Mouse (Mus musculus) midbrain, embryonic 10.5 days (tissue): ENCODE data around the gene Taz. TPM values are rescaled to one million over a fixed set of nuclear protein-coding genes. Genes with fewer than 3 reads are reported as not detected.

Source experiments
- DNase-seq: peaks from one replicate; pipeline ENCODE4 v3.0.0-alpha.2; 2017; ENCODE audit warnings: low spot score
- H3K27ac ChIP-seq: fragments of 300-500 bp; sonication (generic); replicated peaks from 2 replicates; pipeline ENCODE4 v1.5.1; 2016; ENCODE audit warnings: mild to moderate bottlenecking
- H3K27me3 ChIP-seq: fragments of 300-500 bp; sonication (generic); 2 replicates; pipeline ENCODE4 v1.6.1; 2016; ENCODE audit warnings: low read depth, mild to moderate bottlenecking; ENCODE audit not compliant: poor library complexity, severe bottlenecking
- H3K36me3 ChIP-seq: fragments of 300-500 bp; sonication (generic); 2 replicates; pipeline ENCODE4 v1.6.1; 2016; ENCODE audit warnings: mild to moderate bottlenecking, moderate library complexity
- H3K4me1 ChIP-seq: fragments of 300-500 bp; sonication (generic); 2 replicates; pipeline ENCODE4 v1.6.1; 2016
- H3K4me3 ChIP-seq: fragments of 300-500 bp; sonication (generic); 2 replicates; pipeline ENCODE4 v1.5.1; 2016; ENCODE audit warnings: mild to moderate bottlenecking, moderate library complexity
- H3K9me3 ChIP-seq: fragments of 300-500 bp; sonication (generic); replicated peaks from 2 replicates; pipeline ENCODE4 v1.6.1; 2016; ENCODE audit warnings: mild to moderate bottlenecking
- WGBS: fragments of 180-500 bp; shearing (Covaris S2); methylation state at CpG from one replicate; pipeline ENCODE4 v1.1.7; 2016; 5-methylcytosine and 5-hydroxymethylcytosine counted together
- polyA plus RNA-seq: library from polyadenylated mRNA; unstranded; fragments of >200 nt; fragmentation: Nextera tagmentation; extraction: Ambion mirVana; gene quantifications from 2 replicates; pipeline ENCODE4 v1.2.1, GENCODE M21; 2016

Gene Taz
- polyA plus RNA-seq, 1 experiment from 2014 or later: 75.7 TPM

- Histone ChIP-seq H3K9me3 (peaks cover 4% of the 10 kb centered on the region; the same call in 1 of the 2 replicates), H3K36me3 (peaks cover 26% of the 10 kb centered on the region), H3K4me1 (peaks cover 12% of the 10 kb centered on the region), H3K27me3 (no peaks in the 10 kb centered on the region), H3K27ac (peak within 1 kb of the TSS; percentile 91), H3K4me3 (peak within 1 kb of the TSS; percentile 70)
- DNase-seq: peak; percentile 86
- WGBS: 21% methylated on average over 39 of the region's 39 CpGs
Observed at GRCm38 (mm10) chrX:74254153-74254887, 27.4 kb upstream of the Taz start, which contains the start of gene Emd. TSS of gene Emd (plus strand) at chrX:74254687.

DNA sequence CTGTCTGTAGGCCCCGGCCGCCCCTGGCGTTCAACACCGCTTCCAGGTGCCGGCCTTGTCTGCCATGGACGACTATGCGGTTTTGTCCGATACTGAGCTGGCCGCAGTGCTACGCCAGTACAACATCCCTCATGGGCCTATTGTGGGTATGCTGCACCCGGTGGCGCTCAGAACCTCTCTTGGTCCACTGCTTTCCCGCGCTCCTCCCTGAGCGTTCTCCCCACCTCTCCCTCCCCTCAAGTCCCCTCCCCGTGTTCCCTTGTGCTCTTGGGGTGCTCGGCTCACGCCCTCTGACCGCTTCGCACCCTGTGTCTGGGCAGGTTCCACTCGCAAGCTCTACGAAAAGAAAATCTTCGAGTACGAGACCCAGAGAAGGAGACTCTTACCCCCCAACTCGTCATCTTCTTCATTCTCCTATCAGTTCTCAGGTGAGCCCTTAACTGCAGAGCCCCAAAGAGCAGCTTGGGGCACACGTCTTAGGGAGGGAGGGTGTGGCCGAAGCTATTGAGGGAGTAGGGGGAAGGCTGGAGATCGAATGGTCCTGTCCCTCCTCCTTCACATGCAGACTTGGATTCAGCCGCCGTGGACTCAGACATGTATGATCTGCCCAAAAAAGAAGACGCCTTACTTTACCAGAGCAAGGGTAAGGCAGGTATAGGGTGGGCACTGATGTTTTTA is 26.7 kb upstream of the Taz start:
- H3K9me3 ChIP-seq: no peaks in the 10 kb centered on the region; the same call in 1 of the 2 replicates
- peaks cover 27% of the 10 kb centered on the region for H3K36me3 ChIP-seq
- WGBS: 20% methylated on average over 31 of the region's 31 CpGs
- peaks cover 7% of the 10 kb centered on the region for H3K4me1 ChIP-seq
- H3K4me3 ChIP-seq: peak overlapping the region; percentile 70
- H3K27ac ChIP-seq: peak overlapping the region; percentile 91
- no peak for DNase-seq
- no peaks in the 10 kb centered on the region for H3K27me3 ChIP-seq

DNA sequence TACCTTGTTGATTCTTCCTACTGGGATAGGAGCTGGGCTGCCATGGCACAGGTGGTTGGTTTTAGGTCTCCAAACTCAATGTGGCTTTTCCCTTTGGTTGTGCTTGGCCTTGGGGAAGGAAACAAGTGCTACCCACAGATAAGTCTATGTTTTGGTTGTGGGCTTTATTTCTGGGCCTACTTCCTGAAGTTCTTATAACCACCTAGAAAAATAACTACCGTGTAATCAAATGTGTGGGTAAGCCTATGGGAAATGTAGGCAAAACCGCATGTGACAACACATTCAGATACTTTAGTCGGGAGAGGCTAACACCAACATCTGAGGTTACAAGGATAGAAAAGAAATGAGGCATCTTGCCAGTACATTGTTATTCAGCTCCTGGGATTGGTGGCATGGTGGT is 24.0 kb upstream of the Taz start:
- Histone ChIP-seq H3K27me3 (no peaks in the 10 kb centered on the region), H3K36me3 (peaks cover 30% of the 10 kb centered on the region), H3K9me3 (no peaks in the 10 kb centered on the region; the same call in 1 of the 2 replicates), H3K4me3 (no peak overlapping the region), H3K4me1 (peaks cover 7% of the 10 kb centered on the region), H3K27ac (no peak overlapping the region)
- WGBS: 94% methylated on average over 3 of the region's 3 CpGs
- no peak for DNase-seq

DNA sequence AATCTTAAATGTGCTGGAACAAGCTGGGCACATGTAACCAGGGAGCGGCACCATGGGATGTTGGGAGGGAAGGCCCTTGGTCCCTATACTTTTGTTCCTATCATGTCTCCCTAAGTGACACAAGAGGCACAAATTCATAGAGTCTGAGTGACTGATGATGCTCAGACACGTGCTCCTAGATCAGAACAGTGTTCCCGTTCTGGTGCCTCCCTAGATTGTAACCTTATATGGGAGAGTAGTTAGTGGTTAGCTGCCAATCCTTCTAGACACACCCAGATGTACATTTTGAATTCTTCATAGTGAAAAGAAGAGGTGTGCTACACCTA is 12.0 kb upstream of the Taz start:
- Histone ChIP-seq H3K4me1 (peaks cover 8% of the 10 kb centered on the region; the same call in 1 of the 2 replicates), H3K27ac (peak overlapping the region; percentile 95), H3K27me3 (no peaks in the 10 kb centered on the region), H3K36me3 (peaks cover 12% of the 10 kb centered on the region), H3K4me3 (peak overlapping the region; percentile 66), H3K9me3 (no peaks in the 10 kb centered on the region)
- peak; percentile 20 for DNase-seq
- WGBS: 32% methylated on average over 3 of the region's 3 CpGs

- Histone ChIP-seq H3K4me3 (peak within 1 kb of the TSS; percentile 66), H3K9me3 (no peaks in the 10 kb centered on the region), H3K27ac (peak within 1 kb of the TSS; percentile 95), H3K4me1 (peaks cover 8% of the 10 kb centered on the region; the same call in 1 of the 2 replicates), H3K36me3 (peaks cover 12% of the 10 kb centered on the region), H3K27me3 (no peaks in the 10 kb centered on the region)
- peak; percentile 89 for DNase-seq
- 18% methylated on average over 42 of the region's 42 CpGs for WGBS
Observed at GRCm38 (mm10) chrX:74270062-74270901, 11.4 kb upstream of the Taz start, which contains the start of gene Rpl10. TSS of gene Rpl10 (plus strand) at chrX:74270812.

- H3K4me1 ChIP-seq: peaks cover 8% of the 10 kb centered on the region; the same call in 1 of the 2 replicates
- H3K27me3 ChIP-seq: no peaks in the 10 kb centered on the region
- no peaks in the 10 kb centered on the region for H3K9me3 ChIP-seq
- H3K27ac ChIP-seq: peak overlapping the region; percentile 95
- H3K36me3 ChIP-seq: peaks cover 12% of the 10 kb centered on the region
- H3K4me3 ChIP-seq: peak overlapping the region; percentile 66
- 16% methylated on average over 27 of the region's 27 CpGs for whole genome bisulfite sequencing
- DNase-seq: peak; percentile 31
Observed at GRCm38 (mm10) chrX:74270902-74271551, 10.7 kb upstream of the Taz start.

DNA sequence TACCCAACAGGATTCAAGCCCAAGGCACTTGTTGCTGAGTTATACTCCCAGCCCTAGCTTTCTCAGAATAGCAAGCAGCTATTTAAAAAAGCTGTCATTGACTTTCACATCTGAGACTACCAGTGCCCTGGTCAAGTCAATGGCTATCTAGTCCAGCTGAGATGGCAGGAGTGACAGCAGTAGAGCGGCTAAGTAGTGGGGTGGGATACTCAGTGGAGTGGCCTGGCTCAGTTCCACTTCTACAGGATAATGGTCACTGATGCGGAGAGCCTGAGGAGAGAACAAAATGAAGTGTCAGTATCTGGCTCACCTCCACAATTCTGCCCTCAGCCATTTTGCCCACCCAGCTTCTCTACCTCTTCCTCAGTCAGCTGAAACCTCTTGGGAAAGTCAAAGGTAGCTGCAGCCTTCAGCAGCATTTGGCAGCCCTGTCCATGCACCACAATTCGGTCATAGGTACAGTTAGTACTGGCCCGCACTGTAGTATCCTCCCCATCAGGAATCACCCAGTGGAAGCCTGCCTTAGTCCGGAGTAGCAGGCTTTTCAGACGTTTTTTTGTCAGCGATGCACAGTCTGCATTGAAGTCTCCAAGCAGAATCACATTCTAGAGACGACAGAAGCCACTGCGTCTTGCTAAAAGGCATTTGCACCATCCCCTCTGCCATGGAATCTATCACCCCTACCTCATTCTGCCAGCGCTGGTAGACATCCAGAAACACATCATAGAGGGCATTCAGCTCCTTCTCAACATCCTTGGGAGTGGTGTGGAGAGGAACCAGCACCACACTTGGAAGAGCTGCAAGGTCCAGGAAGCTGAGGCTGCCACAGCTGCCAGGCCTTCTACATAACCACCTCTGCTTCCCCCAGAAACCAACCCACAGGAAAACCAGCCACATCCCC is 8.0 kb upstream of the Taz start:
- H3K9me3 ChIP-seq: no peaks in the 10 kb centered on the region
- H3K36me3 ChIP-seq: peaks cover 12% of the 10 kb centered on the region
- no peak overlapping the region for H3K4me3 ChIP-seq
- no peaks in the 10 kb centered on the region for H3K27me3 ChIP-seq
- peak; percentile 15 for DNase-seq
- WGBS: 31% methylated on average over 10 of the region's 10 CpGs
- H3K27ac ChIP-seq: no peak overlapping the region
- H3K4me1 ChIP-seq: peaks cover 8% of the 10 kb centered on the region; the same call in 1 of the 2 replicates

DNA sequence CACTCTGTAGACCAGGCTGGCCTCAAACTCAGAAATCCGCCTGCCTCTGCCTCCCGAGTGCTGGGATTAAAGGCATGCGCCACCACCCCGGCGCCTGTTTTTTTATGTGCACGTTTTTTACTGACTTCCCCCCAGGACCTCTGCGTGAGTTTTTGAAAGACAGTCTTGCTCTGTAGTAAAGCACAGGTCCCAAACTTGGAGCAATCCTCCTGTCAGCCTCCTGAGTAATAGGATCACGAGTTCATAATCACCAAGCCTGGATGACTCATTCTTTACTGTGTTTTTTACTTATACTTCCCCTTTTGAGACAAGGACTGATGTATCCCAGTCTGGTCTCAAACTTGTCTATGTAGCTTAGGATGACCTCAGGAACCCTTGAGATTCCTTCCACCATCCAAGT is 3.8 kb upstream of the Taz start:
- H3K36me3 ChIP-seq: peaks cover 2% of the 10 kb centered on the region
- 71% methylated on average over 8 of the region's 8 CpGs for WGBS
- no peak for DNase-seq
- H3K4me3 ChIP-seq: no peak overlapping the region
- no peak overlapping the region for H3K27ac ChIP-seq
- no peaks in the 10 kb centered on the region for H3K9me3 ChIP-seq
- no peaks in the 10 kb centered on the region for H3K27me3 ChIP-seq
- peaks cover 10% of the 10 kb centered on the region for H3K4me1 ChIP-seq

DNA sequence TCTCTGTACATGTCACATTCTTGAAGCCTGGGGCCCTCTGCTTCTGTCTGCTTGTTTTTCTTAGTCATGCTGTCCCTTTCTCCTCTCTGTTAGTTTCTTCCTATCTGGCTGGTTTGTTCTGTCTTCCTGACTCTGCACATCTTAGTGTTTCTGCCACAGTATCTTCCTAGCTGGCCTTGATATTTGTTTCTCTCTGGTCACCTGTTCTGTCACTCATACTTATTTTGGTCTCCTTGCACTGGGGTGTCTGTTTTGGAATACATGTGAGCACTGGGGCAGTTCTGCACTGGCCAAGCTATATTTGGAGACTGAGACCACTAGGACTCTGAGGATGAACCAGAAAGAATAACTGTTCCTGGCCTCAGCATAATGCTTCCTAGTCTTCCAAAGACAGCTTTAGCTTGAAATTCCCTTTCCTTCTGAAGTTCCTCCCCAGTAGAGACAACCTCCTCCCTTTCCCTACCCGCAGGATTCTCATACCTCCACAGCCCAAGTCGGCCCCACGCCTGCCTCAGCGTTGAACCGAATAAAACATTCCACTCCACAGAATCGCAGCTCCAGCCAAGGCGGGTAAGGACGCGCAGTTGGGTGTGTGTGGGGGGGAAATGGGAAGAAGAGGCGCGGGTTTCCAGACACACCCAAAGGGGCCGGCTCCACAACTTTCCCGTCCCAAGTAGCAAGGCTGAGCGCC is 526 bp upstream of the Taz start:
- 16% methylated on average over 14 of the region's 14 CpGs for WGBS
- peak overlapping the region; percentile 84 for H3K27ac ChIP-seq
- DNase-seq: no peak

GRCm38 (mm10) chrX:74282395-74283091 is 831 bp downstream of the Taz start:
- DNase-seq: peak; percentile 81
- peaks cover 20% of the 10 kb centered on the region for H3K4me1 ChIP-seq
- H3K27me3 ChIP-seq: no peaks in the 10 kb centered on the region
- H3K27ac ChIP-seq: peak overlapping the region; percentile 84
- no peaks in the 10 kb centered on the region for H3K9me3 ChIP-seq
- peak overlapping the region; percentile 64 for H3K4me3 ChIP-seq
- WGBS: 27% methylated on average over 39 of the region's 39 CpGs
- H3K36me3 ChIP-seq: 0 out of 2 replicates have a peak, but pooled peaks cover 3% of the 10 kb centered on the region

More for the DNA sequence above, 526 bp upstream of the Taz start:
- peaks cover 20% of the 10 kb centered on the region for H3K4me1 ChIP-seq
- H3K4me3 ChIP-seq: peak overlapping the region; percentile 64
- no peaks in the 10 kb centered on the region for H3K27me3 ChIP-seq
- no peaks in the 10 kb centered on the region for H3K9me3 ChIP-seq
- 0 out of 2 replicates have a peak, but pooled peaks cover 1% of the 10 kb centered on the region for H3K36me3 ChIP-seq
